Mouse (Mus musculus) frontal cortex, adult 2 months (tissue): ENCODE measurements at regions not wholly inside any gene's neighbourhood (a gene's known extent, or its start where the extent isn't known, plus 50 kb on each side); places are given as distances from the start of the nearest gene placed in this dataset.
A peak's percentile ranks its signal among the peaks of the same experiment; 100 is the strongest.

ENCODE experiments used
- DNase-seq, 2 experiments: peaks; one replicate each; pipeline ENCODE4 v3.0.0; 2022; ENCODE audit warnings: low spot score in 1 of 2; ENCODE audit errors: extremely low spot score in 1 of 2

DNA sequence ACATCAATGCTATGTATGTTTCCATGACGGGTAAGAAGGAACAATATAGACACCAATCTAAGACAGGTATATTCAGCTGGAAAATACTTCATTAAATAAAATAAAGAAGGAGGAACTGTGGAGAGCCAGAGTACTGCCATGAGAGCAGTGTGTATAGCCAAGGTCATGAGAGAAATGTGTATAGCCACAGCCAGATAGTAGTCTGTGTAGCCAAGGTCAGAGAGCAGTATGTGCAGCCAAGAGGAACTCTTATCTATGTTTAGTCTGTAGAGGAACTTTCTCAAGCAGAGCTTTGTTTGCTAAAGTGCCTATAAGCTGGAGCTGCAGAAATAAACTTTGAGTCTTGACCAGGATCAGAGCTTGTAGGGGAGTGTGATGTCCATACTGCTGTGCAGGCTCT lies 75.4 kb downstream of the Rgs18 start:
- DNase-seq, result no peak

DNA sequence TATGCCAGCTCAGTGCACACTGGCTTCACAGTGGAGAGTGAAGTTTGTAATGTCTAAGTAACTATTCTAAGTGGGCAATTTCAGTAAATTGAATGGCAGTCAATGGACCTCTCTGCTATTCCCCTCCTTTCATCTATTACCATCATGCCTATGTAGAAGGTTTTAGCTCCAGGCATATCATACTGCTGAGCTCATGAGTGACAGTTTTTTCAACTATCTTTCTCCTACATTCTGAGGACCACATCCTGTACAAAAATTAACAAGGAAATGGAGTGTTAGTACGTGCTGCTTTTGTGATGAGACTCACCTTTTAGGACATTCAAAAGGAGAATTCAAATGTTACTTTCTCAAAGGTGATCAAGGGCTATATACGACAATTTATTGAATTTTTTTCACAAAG lies 80.0 kb downstream of the Rgs18 start:
- no peak for DNase-seq

DNA sequence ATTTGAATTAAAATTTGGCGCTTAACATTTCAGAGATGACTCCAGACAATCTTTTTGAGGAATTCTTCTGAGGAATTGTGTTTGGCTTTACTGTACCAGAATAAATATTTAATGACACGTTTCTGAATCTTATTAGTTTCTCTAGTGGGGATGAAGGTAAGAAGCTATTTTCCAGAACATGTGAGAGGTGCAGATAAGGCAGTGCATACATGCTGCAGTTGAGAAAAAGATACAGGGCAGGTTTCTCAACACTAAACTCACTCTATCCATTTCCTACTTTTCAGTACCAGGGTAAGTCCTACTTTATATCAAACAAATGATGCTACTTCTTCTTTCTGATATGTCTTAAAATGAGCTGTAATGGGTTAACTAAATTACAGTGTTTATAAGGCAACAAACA lies 84.9 kb downstream of the Rgs18 start:
- DNase-seq, result no peak

DNA sequence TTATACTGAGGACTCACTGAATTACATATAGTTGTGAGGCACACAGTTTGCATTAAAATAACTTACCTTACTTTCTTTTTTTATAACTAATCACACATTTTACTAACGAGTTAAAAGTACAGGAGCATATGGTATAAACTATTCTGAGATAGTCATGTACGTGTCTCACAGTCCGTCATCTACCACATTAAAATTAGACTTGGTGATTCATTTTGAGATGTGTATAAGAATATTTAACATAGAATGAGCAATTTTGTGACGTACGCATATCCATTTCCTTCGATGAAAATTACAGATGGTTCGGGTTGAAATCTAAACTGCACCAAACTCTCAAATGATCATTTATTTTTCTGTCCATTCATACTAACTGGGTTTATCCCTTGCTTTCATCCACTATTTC lies 93.1 kb downstream of the Rgs18 start:
- peak; percentile 2 to 22 for DNase-seq

DNA sequence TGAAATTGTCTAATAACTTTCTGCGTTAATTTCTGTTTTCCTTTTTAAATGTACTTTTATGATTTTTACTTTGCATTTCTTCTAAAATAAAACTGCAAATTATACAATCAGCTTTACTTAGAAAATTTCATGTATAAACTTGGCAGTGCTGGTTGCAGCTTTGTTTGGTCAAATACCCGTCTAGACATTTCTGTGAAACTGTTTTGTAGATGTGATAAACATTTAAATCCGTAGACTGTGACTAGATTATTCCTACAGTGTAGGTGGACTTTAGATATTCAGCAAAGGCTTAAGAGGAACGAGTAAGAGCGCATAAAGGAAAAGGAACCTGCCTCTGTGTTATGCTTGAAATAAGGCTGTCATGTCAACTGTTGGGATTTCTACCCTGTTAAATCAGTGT lies 100.0 kb upstream of the Rgs21 start:
- no peak for DNase-seq

DNA sequence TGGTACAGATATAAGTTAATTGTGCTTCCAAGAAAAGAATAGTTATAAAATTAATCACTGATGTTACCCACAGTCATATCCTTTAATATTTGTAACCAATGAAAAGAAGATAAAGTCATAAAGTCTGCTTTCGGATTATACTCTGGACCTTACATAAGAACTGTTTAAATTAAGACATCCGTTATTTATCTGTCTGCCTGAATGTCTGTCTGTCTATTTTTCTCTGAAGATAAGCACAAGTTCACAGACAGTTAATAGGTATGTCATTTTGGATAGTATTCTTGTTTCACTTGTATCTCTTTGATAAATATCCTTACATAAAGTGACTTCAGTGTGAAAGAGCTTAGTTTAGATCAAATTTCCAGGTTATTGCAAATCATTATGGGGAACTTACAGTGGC lies 88.8 kb upstream of the Rgs21 start:
- DNase-seq, result no peak

DNA sequence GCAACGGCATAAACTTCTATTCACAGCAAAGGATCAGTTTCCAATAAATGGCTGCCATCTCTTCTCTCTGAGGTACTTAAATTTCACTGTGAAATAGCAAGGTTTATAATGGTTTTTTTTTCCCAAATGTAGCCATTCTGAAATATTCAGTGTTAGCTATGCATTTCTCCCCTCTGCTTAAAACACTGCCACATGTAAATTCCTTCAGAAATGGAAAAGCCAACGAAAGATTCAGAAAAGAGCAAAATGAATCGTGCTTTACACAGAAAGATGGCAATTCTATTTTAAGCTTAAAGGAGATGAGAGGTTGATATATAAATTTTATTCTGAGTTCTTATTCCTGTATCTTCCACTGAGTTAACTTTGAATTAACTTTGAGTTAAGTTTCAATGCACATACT lies 59.0 kb upstream of the Rgs21 start:
- DNase-seq, result no peak
